Mouse (Mus musculus): Measurements from ENCODE around the gene Olfr722.
"Not testable (repeated sequence)": the region's sequence is repeated elsewhere in the genome, so short reads cannot be mapped to it uniquely, and the experiment has no call there.

Gene Olfr722

DNA sequence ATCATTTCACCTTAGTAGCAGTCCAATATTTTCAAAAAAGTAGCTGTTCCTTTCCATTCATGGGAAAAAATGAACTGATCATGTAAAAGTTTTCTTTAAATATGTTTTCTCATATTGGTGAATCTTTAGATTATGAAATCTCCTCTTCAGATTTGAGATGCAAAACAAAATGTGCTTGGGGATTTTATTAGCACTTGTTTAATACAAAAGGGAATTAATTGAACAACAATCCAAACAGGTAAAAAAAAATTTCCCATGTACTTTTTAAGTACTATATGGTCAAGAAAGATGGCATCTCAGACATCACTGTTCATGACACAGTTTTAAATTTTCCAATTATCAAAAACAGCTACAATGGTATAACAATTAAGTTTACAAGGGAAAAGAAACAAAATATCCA, at the start of gene Olfr722:
Olfr722 (minus strand) TSS at position 101 of the 400 bp plus-strand sequence.
- DNase-seq (ENCODE audit: low spot score) = no peak

DNA sequence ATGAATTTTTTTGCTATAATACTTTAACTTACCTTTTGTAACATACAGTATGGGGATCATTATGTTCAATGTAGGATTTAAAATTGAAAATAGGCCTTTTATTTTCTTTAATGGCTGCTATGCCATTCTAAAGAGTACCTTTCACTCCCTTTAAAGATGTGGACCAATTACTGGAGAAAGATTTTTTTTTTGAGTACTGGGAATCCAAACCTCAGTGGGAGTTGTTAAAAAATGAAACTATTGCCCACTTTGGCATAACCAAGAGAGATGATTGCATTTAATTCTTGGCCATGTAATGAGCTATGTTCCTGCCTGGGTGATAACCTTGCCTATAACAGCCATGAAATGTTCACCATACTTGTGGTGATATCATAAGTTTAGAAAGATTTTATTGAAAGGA, 29.9 kb upstream of the Olfr722 start, which contains the start of gene Olfr723:
Olfr723 (minus strand) TSS at position 101 of the 400 bp plus-strand sequence.
- DNase-seq (ENCODE audit: low spot score) = not testable (repeated sequence)

DNA sequence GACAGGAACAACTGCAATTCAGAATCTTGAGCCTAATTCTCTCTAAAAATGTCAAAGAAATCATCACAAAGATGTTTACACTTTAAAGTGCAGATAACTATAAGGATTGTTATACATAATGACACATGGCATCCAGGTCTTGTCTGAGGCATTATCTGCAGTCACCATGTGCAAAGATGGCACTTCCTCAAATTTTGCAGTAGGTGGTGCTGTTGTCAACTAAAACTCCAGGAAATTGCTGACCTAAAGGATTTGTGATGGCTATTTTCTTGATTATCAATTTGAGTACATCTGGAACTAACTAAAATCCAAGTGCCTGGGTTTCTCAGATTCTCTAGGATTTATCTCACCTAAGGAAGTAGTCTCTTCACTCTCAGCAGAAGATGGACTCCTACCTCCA, 41.4 kb downstream of the Olfr722 start:
- DNase-seq (ENCODE audit: low spot score) = no peak
